12 mouse cellular contexts compared by ENCODE assay signal in the genomic region with DNA sequence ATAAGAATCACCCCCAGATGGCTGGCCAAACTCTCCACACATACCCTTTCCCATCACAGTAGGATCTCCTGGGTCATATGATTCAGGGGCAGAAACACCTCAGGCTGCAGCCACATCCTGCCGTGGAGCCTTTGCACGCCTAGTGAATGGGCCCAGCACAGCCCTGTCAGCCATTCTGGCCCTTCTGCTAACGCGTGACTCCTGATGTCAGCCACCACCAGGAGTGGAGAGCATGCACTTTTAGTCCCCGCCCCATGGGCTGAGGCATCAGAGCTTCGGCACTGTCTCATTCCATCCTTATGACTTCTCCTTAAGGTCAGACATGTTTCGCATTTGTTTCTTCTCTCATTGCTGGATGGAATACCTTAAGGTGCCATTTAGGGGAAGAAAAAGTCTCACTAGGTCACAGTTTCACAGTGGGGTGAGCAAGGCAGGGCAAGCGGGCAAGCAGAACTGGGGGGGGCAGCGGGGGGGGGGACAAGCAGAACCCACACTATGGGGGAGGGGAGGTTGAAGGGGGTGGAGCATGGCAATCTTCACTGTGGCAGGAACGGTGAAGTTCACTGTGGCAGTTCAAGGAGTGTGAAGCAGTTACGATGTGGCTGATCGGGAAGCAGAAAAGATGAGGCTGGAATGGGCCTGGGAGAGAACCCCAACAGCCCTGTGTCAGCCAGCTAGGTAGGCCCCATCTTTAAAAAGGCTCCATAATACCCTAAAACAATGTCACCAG. TPM values are rescaled to one million over a fixed set of nuclear protein-coding genes. Genes with fewer than 3 reads are reported as not detected.
DNase-seq lines count a peak whose midpoint lies in the region.
"Had no signal": no experiment of that assay in that cellular context is flagged by ENCODE, and none has a peak within 500 bp of the region (broad histone marks: within the 10 kb centered on the region; RNA-seq: fewer than 3 reads in every experiment).

No protein-coding gene starts in this region.

- intact Hi-C loops in left cerebral cortex, postnatal 14 days (cut with DNase I) = loop anchor here (10.0 kb wide), 1 partner anchor 465 kb away; no protein-coding TSS in a partner anchor

- peaks cover 2% of the 10 kb centered on the region; the same call in 1 of the 2 replicates for H3K36me3 ChIP-seq in macrophage (ENCODE audit: inconsistent target)
- H3K36me3 ChIP-seq: neural tube, embryonic 13.5 days had no signal

- H3K79me2 ChIP-seq in macrophage (ENCODE audit: inconsistent target) = peaks cover 28% of the 10 kb centered on the region; the same call in 1 of the 2 replicates

- peak; percentile 15 to 37 for DNase-seq in left cerebral cortex, postnatal 14 days (ENCODE audit: low spot score in 2 of 2)
- no peak for DNase-seq in left cerebral cortex, adult 11 months (ENCODE audit: low spot score)
- peak; percentile 53 for DNase-seq in ES-CJ7 (ENCODE audit: low read depth, low spot score)
- DNase-seq in thymus, postnatal 4 days = no peak
- DNase-seq in frontal cortex, postnatal 36 days (ENCODE audit: low spot score in 2 of 2) = no peak
- DNase-seq: cerebellum, adult 8-10 months; kidney, postnatal 14 days; thymus, postnatal 36 days had no signal

- H3K27ac ChIP-seq in brown adipose tissue, adult 24 weeks (replicated peaks; ENCODE audit: low read depth, low read length) = peak overlapping the region; percentile 54
- H3K27ac ChIP-seq in macrophage = peak overlapping the region; percentile 100
- H3K27ac ChIP-seq: neural tube, embryonic 13.5 days had no signal

- no peak overlapping the region for H3K4me3 ChIP-seq in brown adipose tissue, adult 24 weeks (ENCODE audit: insufficient read depth, low read depth, low read length)
- H3K4me3 ChIP-seq in macrophage (ENCODE audit: inconsistent target) = peak overlapping the region; percentile 20; the same call in 1 of the 2 replicates
- H3K4me3 ChIP-seq: heart, adult 2 months; neural tube, embryonic 13.5 days had no signal

- 36% methylated on average over 10 of the region's 12 CpGs for WGBS in macrophage (ENCODE audit: missing documents)

- no peaks in the 10 kb centered on the region for H3K4me1 ChIP-seq in brown adipose tissue, adult 24 weeks (ENCODE audit: control insufficient read depth, insufficient read depth, insufficient read length, low read length)
- H3K4me1 ChIP-seq: neural tube, embryonic 13.5 days had no signal

RNA-seq across cellular contexts. Expression of a gene that starts 19.8 kb away (rescaled TPM):
- total RNA-seq in left cerebral cortex, postnatal 14 days (2021) = 100 to 1,000 TPM; 287 to 352 TPM
- 106 and 193 TPM in 2 replicates for polyA plus RNA-seq in brown adipose tissue, adult 24 weeks (2012; ENCODE audit: insufficient read depth, insufficient read length, missing spikeins)
- 100 to 1,000 TPM in 6 of 26 experiments, 10 to 100 TPM in 20; 29.2 to 170 (median 66.5) TPM for total RNA-seq in macrophage (2018; cell fraction: chromatin; rRNA removed)
- 100 to 1,000 TPM in 16 of 26 experiments, 10 to 100 TPM in 10; 69.8 to 600 (median 172) TPM for total RNA-seq in macrophage (2018; cell fraction: cytosol; rRNA removed)
- 100 to 1,000 TPM in 18 of 26 experiments, 10 to 100 TPM in 8; 52.3 to 342 (median 141) TPM for total RNA-seq in macrophage (2018; cell fraction: nucleus; rRNA removed)
- polyA plus RNA-seq in macrophage (2018) = 52.5 to 182 TPM (median 116 TPM) in 3 replicates

Comparison
In these comparisons a context has a peak if more than half of its experiments do, and no peak if none do; other contexts are left out.
1. DNase-seq: peak in left cerebral cortex, postnatal 14 days (2 of 2) and ES-CJ7 (single experiment); none in left cerebral cortex, adult 11 months (single experiment), thymus, postnatal 4 days (single experiment) and frontal cortex, postnatal 36 days (0 of 2).